Comparison of ENCODE assay signal across 8 mouse cellular contexts in genomic region chr1:36069291-36069771, GRCm38 (mm10). TPM values are rescaled to one million over a fixed set of nuclear protein-coding genes. Genes with fewer than 3 reads are reported as not detected.
DNase-seq lines count a peak whose midpoint lies in the region; ATAC-seq and TF ChIP-seq lines count a peak whose summit lies in the region.

No protein-coding gene starts in this region.

- H3K4me1 ChIP-seq in heart, adult 2 months (ENCODE audit: control insufficient read depth, insufficient read depth, low read length), result peaks cover 28% of the 10 kb centered on the region
- peaks cover 44% of the 10 kb centered on the region for H3K4me1 ChIP-seq in forebrain, embryonic 14.5 days (ENCODE audit: control insufficient read depth, insufficient read depth, low read length)
- H3K4me1 ChIP-seq in kidney, embryonic 15.5 days, result peaks cover 83% of the 10 kb centered on the region

- peaks cover 5% of the 10 kb centered on the region; the same call in 1 of the 2 replicates for H3K79me2 ChIP-seq in heart, adult 2 months (replicated peaks; ENCODE audit: control insufficient read depth, insufficient read depth, low read length)
- H3K79me2 ChIP-seq in macrophage (ENCODE audit: inconsistent target), result peaks cover 58% of the 10 kb centered on the region

- WGBS in heart, adult 2 months, result 6% methylated on average over 13 of the region's 13 CpGs
- under 1% methylated on average over 13 of the region's 13 CpGs for WGBS in forebrain, embryonic 14.5 days
- WGBS in kidney, embryonic 15.5 days, result under 1% methylated on average over 13 of the region's 13 CpGs
- 5% methylated on average over 13 of the region's 13 CpGs for WGBS in macrophage (ENCODE audit: missing documents)

- H3K4me3 ChIP-seq in heart, adult 2 months, result peak overlapping the region; percentile 84
- peak overlapping the region; percentile 82 for H3K4me3 ChIP-seq in forebrain, embryonic 14.5 days (ENCODE audit: low read depth, low read length)
- peak overlapping the region; percentile 84 for H3K4me3 ChIP-seq in kidney, embryonic 15.5 days (replicated peaks)
- peak overlapping the region; percentile 61 for H3K4me3 ChIP-seq in macrophage (ENCODE audit: inconsistent target)

- H3K9me3 ChIP-seq in forebrain, embryonic 14.5 days (replicated peaks; ENCODE audit: control insufficient read depth, low read length), result no peaks in the 10 kb centered on the region
- H3K9me3 ChIP-seq in kidney, embryonic 15.5 days (replicated peaks), result no peaks in the 10 kb centered on the region

- peak in 1 of 2 experiments; percentile 35 for DNase-seq in heart, adult 2 months
- no peak for DNase-seq in heart, postnatal 36 days
- DNase-seq in T-cell, adult 2 months (ENCODE audit: low spot score), result peak; percentile 62
- no peak for DNase-seq in forebrain, embryonic 14.5 days (ENCODE audit: low spot score)
- peak; percentile 45 for DNase-seq in testis, postnatal 10 days (ENCODE audit: low spot score)
- no peak for DNase-seq in embryo, embryonic 11 days

- TF ChIP-seq CTCF in heart, adult 2 months (IDR thresholded peaks at IDR 0.05), result no peak

- peak overlapping the region; percentile 1; the same call in 1 of the 2 replicates for H3K27ac ChIP-seq in heart, adult 2 months
- no peak overlapping the region for H3K27ac ChIP-seq in forebrain, embryonic 14.5 days (ENCODE audit: low read depth, low read length)
- H3K27ac ChIP-seq in kidney, embryonic 15.5 days, result peak overlapping the region; percentile 52
- H3K27ac ChIP-seq in macrophage, result peak overlapping the region; percentile 24

- ATAC-seq in forebrain, embryonic 14.5 days, result no peak
- peak; percentile 3; the same call in 1 of the 2 replicates for ATAC-seq in kidney, embryonic 15.5 days (replicated peaks; ENCODE audit: low FRiP score)

- peak overlapping the region; percentile 78 for H3K4me2 ChIP-seq in forebrain, embryonic 14.5 days (ENCODE audit: low read length)
- H3K4me2 ChIP-seq in kidney, embryonic 15.5 days, result peak overlapping the region; percentile 89

- TF ChIP-seq EP300 in heart, adult 2 months (IDR thresholded peaks at IDR 0.05; ENCODE audit: insufficient read depth, low read depth, low read length), result no peak

- no peak for TF ChIP-seq POLR2A in heart, adult 2 months (IDR thresholded peaks at IDR 0.05; ENCODE audit: insufficient read depth, low read depth, low read length)

- H3K27me3 ChIP-seq in heart, adult 2 months (ENCODE audit: control insufficient read depth, insufficient read depth, low read length), result no peaks in the 10 kb centered on the region
- no peaks in the 10 kb centered on the region for H3K27me3 ChIP-seq in forebrain, embryonic 14.5 days (replicated peaks; ENCODE audit: control insufficient read depth, insufficient read depth, low read length)
- H3K27me3 ChIP-seq in kidney, embryonic 15.5 days, result no peaks in the 10 kb centered on the region

- no peaks in the 10 kb centered on the region for H3K36me3 ChIP-seq in heart, adult 2 months (ENCODE audit: control insufficient read depth, insufficient read depth, low read length)
- H3K36me3 ChIP-seq in forebrain, embryonic 14.5 days (ENCODE audit: control insufficient read depth, insufficient read depth, low read length), result no peaks in the 10 kb centered on the region
- H3K36me3 ChIP-seq in kidney, embryonic 15.5 days, result no peaks in the 10 kb centered on the region
- no peaks in the 10 kb centered on the region for H3K36me3 ChIP-seq in macrophage (ENCODE audit: inconsistent target)

- peak overlapping the region; percentile 92 for H3K9ac ChIP-seq in heart, adult 2 months (ENCODE audit: low read depth, low read length)
- H3K9ac ChIP-seq in forebrain, embryonic 14.5 days (ENCODE audit: low read length), result peak overlapping the region; percentile 84
- H3K9ac ChIP-seq in kidney, embryonic 15.5 days, result peak overlapping the region; percentile 75

- intact Hi-C loops in heart, adult 2 months (cut with DNase I), result loop anchor here (2.0 to 10.0 kb wide), 3 partner anchors 65 to 345 kb away; no protein-coding TSS in a partner anchor
- intact Hi-C loops in heart, postnatal 36 days (cut with DNase I), result loop anchor here (2.0 to 10.0 kb wide), 4 partner anchors 65 to 1795 kb away; partner anchors contain the start of genes Tsga10 and Uggt1

RNA-seq across cellular contexts. Expression of gene Hs6st1, which starts 1.1 kb away (rescaled TPM):
- 10 to 100 TPM; 22.8 to 23.0 TPM for total RNA-seq in heart, adult 2 months (2021)
- 25.3 and 28.9 TPM in 2 replicates for polyA plus RNA-seq in heart, adult 2 months (2012; rRNA removed)
- 10 to 100 TPM; 21.3 to 23.1 TPM for total RNA-seq in heart, postnatal 36 days (2021)
- polyA plus RNA-seq in forebrain, embryonic 14.5 days (2014; fragmentation: Nextera tagmentation; extraction: Ambion mirVana), result 10.2 and 10.6 TPM in 2 replicates
- polyA plus RNA-seq in kidney, embryonic 15.5 days (2015; fragmentation: Nextera tagmentation; extraction: Ambion mirVana), result 7.2 and 7.5 TPM in 2 replicates
- 10 to 100 TPM in 25 of 26 experiments, 1 to 10 TPM in 1; 9.6 to 45.9 (median 19.1) TPM for total RNA-seq in macrophage (2018; cell fraction: chromatin; rRNA removed)
- 10 to 100 TPM; 13.4 to 46.1 (median 25.4) TPM for total RNA-seq in macrophage (2018; cell fraction: cytosol; rRNA removed)
- total RNA-seq in macrophage (2018; cell fraction: nucleus; rRNA removed), result 10 to 100 TPM; 14.3 to 55.1 (median 26.6) TPM
- 19.5 to 41.7 TPM (median 35.8 TPM) in 3 replicates for polyA plus RNA-seq in macrophage (2018)

Comparison
In these comparisons a context has a peak if more than half of its experiments do, and no peak if none do; other contexts are left out.
1. DNase-seq: peak in T-cell, adult 2 months (single experiment) and testis, postnatal 10 days (single experiment); none in heart, postnatal 36 days (0 of 2), forebrain, embryonic 14.5 days (single experiment) and embryo, embryonic 11 days (single experiment).
2. Peak in every context shown above with its lines, with median percentiles within 50 percentile points of each other: H3K4me3 ChIP-seq and H3K9ac ChIP-seq.